Mouse (Mus musculus) induced T-regulatory cell, adult 2 months (primary cell): ENCODE results near the gene Rnf181.

Source experiments
- DNase-seq: peaks from one replicate; pipeline ENCODE4 v3.0.0-alpha.2; 2012; ENCODE audit warnings: low read depth

Gene Rnf181

DNA sequence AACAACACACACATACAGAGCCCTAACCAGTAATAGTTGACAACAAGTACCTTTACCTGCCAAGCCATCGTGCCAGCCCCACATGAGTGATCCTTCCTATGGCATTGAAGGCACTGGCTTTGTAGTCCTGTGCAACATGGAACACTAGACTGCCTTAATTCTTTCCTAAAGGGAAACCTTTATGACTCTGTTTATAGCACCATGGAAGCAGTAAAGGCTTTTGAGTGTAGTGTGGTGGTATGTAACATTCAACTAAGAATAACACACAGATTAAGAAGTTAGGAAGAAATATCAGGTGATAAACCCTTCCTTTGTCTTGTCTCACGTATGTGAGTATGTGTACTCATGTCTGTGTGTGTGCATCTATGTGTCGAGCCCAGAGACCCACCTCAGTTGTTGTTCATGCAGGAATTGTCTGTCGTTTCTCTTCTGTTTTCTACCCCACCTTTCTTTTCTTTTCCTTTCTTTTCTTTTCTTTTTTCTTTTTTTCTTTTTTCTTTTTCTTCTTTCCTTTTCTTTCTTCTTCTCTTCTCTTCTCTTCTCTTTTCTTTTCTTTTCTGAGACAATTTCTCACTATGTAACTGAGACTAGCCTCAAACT, at the start of gene Rnf181:
Gene Rnf181 (minus strand): TSS at position 113 of the 600 bp plus-strand sequence.
- DNase-seq: no peak

DNA sequence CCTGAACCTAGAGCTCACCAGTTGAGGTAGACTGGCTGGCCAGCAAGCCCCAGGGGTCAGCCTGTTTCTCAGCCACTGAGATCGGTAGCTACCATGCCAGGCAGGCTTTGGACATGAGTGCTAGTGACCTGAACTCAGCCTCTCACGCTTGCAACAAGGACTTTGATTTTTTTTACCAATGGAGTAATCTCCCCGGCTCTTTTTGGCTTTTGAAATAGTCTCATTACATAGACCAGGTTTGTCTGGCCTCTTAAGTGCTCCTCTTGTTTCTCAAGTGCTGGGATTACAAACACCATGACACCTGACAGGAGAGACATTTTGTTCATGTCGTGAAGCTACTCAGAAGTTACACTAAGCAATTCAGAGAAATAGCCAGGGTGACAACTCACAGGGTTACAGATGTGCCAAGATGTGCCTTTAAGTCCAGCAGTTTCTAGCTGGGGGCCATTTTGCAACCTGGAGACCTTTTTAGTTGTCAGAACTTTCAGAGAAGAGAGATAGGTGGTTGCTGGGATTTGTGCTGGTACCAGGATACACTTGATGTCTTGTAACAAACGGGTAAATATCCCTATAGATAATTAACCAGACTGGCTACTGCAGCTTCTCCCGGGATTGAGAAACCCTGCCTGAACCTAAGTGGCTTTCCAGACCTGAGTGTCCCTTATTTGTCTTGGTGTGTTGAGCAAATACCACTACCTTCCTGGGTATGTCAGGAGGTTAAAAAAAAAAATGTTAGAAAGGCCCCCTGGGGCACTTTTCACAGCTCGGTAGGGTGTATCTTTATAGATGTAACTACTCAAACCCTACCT, 49.4 kb upstream of the Rnf181 start:
- DNase-seq: no peak

DNA sequence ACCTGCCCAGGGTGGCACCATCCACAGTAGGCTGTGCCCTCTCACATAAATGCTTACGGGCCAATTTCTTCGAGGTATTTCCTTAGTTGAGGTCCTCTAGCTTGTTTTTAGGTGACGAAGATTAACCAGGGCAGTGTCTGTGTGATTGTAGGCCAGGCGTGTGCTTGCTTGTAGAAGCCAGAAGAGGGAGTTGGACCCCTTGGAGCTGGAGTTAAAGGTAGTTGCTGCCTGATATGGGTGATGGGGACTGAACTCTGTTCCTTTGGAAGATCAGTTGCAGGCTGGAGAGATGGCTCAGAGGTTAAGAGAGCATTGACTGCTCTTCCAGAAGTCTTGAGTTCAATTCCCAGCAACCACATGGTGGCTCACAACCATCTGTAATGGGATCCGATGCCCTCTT, 48.4 kb upstream of the Rnf181 start:
- peak; percentile 31 for DNase-seq

DNA sequence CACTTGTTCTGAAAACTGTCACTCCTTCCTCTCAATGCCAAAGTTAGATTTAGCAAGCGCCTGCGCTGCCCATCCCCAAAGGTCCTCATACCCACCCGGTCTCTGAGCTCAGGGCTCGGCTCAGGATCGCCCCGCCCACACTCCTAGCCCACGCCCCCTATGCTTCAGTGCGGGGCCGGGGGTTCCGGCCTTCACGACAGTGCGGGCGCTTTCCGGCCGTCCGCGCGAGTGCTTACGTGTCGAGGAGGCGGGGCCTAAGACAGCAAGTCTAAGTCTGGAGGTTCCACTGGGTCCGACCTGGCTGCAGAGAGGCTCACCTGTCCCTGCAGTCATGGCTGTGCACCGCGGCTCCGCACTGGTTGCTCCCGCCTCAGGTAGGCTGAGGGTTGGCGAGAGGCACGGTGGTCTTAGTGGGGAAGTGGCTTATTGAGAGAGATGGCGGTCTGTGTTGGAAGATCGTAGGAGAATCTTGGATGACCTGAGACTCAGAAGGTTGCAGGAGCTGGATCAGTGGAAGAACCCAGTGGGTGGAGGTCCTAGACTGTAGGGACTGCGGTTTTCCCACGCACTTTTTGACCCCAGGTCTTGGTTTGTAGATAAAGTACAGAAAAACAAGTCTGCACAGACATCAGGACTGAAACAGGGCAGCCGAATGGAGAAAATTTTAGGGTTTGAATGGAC, 47.5 kb upstream of the Rnf181 start, which contains the start of gene Ggcx:
Gene Ggcx (plus strand): TSS at position 233 of the 681 bp plus-strand sequence.
- DNase-seq: peak; percentile 98

GRCm38 (mm10) chr6:72410518-72410917, 43.8 kb upstream of the Rnf181 start:
- DNase-seq: peak; percentile 49

DNA sequence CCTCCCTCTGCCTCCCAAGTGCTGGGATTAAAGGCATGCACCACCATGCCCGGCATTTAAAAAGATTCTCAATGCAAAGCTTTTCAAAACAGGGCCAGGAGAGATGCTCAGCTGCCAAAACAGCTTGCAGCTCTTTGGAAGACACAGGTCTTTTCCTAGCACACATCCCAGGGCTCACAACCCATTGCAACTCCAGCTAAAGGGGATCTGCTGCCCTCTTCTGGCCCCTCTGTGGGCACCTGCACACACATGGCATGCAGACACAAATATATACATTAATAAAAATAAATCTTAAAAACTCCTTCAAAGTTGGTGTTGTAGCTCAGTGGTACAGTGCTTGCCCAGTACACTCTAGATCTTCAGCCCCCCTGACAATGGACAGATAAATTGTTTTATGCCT, 43.2 kb upstream of the Rnf181 start:
- DNase-seq: peak; percentile 53

- DNase-seq: peak; percentile 90
Observed at GRCm38 (mm10) chr6:72409567-72409966, 42.8 kb upstream of the Rnf181 start.

DNA sequence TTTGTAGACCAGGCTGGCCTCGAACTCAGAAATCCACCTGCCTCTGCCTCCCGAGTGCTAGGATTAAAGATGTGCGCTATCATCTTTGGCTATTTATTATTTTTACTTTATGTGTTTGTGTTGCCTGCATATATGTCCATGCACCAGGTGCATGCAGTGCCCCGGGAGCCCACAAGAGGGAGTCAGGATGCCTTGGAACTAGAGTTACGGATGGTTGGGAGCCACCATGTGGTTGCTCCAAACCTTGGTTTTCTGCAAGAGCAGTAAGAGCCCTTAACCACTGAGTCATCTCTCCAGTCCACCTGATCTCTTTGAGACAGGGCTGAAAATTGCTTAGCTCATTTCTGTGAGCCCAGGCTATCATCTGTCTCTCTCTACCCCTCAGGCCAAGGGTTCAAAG, 40.4 kb upstream of the Rnf181 start:
- peak; percentile 96 for DNase-seq

DNA sequence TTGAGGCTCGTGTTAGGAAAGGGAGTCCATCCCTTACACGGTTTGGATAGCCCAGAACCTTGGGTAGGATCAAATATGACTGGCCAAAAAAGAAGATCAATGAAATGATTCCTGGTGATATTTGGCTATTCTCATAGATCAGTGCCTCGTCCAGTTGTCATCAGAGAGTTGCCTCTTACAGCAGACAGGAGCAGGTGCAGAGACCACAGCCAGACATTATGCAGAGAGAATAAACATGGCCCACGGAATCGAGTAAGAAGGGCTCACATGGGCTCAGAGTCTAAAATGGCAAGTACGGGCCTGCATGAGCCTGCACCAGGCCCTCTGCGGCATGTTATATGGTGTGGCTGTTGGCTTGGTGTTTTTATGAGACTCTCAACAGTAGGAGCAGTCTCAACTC, 38.6 kb upstream of the Rnf181 start:
- no peak for DNase-seq

GRCm38 (mm10) chr6:72401875-72402274, 35.1 kb upstream of the Rnf181 start:
- peak; percentile 88 for DNase-seq

- DNase-seq: no peak
Observed at GRCm38 (mm10) chr6:72399967-72400366, 33.2 kb upstream of the Rnf181 start.

- no peak for DNase-seq
Observed at GRCm38 (mm10) chr6:72396837-72397251, 30.1 kb upstream of the Rnf181 start.

DNA sequence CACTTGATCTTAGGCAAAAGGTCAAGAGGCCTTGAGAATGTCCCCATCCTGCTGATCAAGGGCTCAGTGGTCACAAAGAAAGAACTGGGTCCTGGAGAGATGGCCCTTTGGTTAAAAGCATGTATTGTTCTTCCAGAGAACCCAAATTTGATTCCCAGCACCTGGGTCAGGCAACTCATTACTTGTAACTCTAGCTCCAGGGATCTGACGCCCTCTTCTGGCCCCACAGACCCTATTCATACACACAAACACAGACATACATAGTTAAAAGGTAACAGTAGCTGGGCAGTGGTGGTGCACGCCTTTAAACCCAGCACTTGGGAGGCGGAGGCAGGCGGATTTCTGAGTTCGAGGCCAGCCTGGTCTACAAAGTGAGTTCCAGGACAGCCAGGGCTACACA, 25.6 kb upstream of the Rnf181 start:
- no peak for DNase-seq

- DNase-seq: no peak
Observed at GRCm38 (mm10) chr6:72390795-72391521, 24.2 kb upstream of the Rnf181 start.

GRCm38 (mm10) chr6:72389941-72390771, 23.4 kb upstream of the Rnf181 start, which contains the start of gene Vamp8:
Gene Vamp8, minus strand, starts transcription at chr6:72390703.
- DNase-seq: peak; percentile 81

DNA sequence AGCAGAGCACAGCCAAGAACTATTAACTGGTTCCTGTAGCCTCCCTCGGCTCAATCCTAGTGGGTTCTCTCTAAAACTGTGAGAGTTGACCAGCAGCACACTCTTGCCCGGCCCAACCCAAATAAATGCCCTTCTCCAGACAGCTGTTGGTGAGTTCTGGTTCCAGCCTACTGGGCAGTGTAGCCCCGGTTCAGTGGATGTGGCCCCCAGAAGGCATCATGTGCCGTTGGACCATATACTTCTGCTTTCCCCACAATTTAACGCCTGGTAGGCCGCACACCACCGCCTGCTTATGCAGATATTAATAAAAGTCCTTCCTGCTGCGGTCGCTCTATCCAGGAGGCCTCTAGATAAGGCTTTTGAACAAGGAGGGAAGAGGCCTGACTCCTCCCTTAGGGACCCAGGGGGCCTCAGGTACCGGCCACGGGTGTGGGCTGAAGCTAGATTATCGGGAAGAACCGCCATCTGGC, 22.8 kb upstream of the Rnf181 start:
- no peak for DNase-seq

DNA sequence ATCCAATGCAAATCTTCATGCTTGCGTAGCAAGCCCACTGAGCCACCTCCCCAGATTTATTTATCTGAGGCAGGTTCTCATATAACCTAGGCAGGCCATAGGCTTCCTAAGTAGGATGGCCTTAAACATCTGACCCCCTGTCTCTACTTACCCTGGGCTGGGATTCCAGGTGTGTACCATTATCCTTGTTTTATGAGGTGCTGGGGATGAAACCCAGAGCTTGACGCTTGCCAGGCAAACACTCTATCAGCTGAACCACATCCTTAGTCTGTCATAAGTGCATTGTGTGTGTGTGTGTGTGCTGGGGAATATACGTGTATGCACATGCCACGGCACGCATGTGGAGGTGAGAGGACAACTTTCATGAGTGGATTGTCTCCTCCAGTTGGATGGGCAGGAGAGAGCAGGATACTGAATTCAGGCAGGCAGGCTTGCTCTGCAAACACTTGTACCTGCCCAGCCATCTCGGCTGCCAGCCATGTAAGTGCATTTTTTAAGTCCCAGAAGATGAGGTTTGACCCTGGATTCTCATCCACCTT, 22.1 kb upstream of the Rnf181 start:
- peak; percentile 20 for DNase-seq

- no peak for DNase-seq
Observed at GRCm38 (mm10) chr6:72388266-72388665, 21.5 kb upstream of the Rnf181 start.

GRCm38 (mm10) chr6:72387816-72388215, 21.1 kb upstream of the Rnf181 start:
- no peak for DNase-seq

DNA sequence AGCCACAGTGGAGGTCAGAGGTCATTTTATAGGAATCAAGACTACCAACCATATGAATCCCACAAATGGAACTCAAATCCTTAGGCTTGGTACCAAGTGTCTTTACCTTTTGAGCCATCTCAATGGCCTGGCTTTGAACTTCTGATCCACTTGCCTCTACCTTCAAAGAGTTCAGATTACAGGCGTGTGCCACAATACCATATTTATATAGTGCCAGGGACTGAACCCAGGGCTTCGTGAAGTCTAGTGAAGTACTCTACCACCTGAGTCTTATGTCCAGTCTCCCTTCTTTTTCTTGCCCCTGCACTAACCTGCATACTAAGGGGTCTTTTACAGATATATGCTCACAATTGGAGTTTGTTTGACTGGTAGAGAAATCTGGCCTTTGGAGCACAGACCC, 19.8 kb upstream of the Rnf181 start:
- no peak for DNase-seq

DNA sequence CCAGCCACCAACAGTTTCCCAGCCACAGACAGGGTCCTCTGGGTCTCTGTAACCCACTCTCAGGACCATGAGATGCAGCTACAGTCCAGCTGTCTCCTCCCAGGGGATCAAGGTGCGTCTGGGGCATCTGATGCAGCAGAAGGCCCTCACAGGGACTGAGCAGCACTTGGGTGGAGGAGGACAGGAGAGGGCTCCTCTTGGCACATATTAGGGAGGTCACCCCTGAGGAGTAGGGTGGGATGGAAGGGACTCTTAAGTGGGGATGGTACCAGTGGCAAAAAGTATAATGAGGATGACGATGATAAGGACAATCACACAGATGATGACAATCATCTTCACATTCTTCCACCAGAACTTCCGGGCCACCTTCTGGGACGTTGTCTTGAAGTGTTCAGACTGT, 18.5 kb upstream of the Rnf181 start:
- DNase-seq: no peak
